In genomic region chr11:119954749-119955337, GRCm38 (mm10) we compare ENCODE assay signal across 10 mouse cellular contexts. TPM values are rescaled to one million over a fixed set of nuclear protein-coding genes. Genes with fewer than 3 reads are reported as not detected.
A peak's percentile ranks its signal among the peaks of the same experiment; 100 is the strongest.
DNase-seq lines count a peak whose midpoint lies in the region; ATAC-seq and TF ChIP-seq lines count a peak whose summit lies in the region.
"Had no signal": no experiment of that assay in that cellular context is flagged by ENCODE, and none has a peak within 500 bp of the region (broad histone marks: within the 10 kb centered on the region; RNA-seq: fewer than 3 reads in every experiment).

No protein-coding gene starts in this region.

- no peaks in the 10 kb centered on the region for H3K27me3 ChIP-seq in liver, postnatal 0 days (ENCODE audit: insufficient read depth, low read length)

- DNase-seq in cerebellum, postnatal 10 days, result peak; percentile 36 to 50
- no peak for DNase-seq in cerebellum, adult 8-10 months
- no peak for DNase-seq in left cerebral cortex, adult 2 months (ENCODE audit: extremely low spot score in 1 of 2, low spot score in 2 of 2)
- DNase-seq in left cerebral cortex, postnatal 36 days (ENCODE audit: low spot score in 2 of 2), result no peak
- no peak for DNase-seq in liver, postnatal 0 days
- peak; percentile 41 to 49 for DNase-seq in spleen, adult 18-20 months
- no peak for DNase-seq in thymus, postnatal 25 days
- no peak for DNase-seq in left cerebral cortex, adult 18-20 months (ENCODE audit: low spot score in 2 of 2)
- DNase-seq: right cerebral cortex, adult 18-20 months had no signal

- 40% methylated on average over 2 of the region's 2 CpGs for WGBS in liver, postnatal 0 days (ENCODE audit: insufficient replicate concordance)

- H3K27ac ChIP-seq in left cerebral cortex, adult 2 months, result peak overlapping the region; percentile 41; the same call in 1 of the 2 replicates
- H3K27ac ChIP-seq in liver, postnatal 0 days (ENCODE audit: low read depth), result peak overlapping the region; percentile 70

- no peak overlapping the region for H3K4me2 ChIP-seq in liver, postnatal 0 days (ENCODE audit: low read depth, low read length)

- H3K9me3 ChIP-seq in liver, postnatal 0 days (ENCODE audit: low read length), result no peaks in the 10 kb centered on the region

- TF ChIP-seq CTCF in left cerebral cortex, adult 2 months (IDR thresholded peaks at IDR 0.05), result no peak
- TF ChIP-seq CTCF in liver, postnatal 0 days (IDR thresholded peaks at IDR 0.05; ENCODE audit: low read depth), result no peak

- H3K4me1 ChIP-seq in liver, postnatal 0 days (ENCODE audit: insufficient read depth), result peaks cover 53% of the 10 kb centered on the region

- peak; percentile 20; the same call in 1 of the 2 replicates for ATAC-seq in liver, postnatal 0 days
- ATAC-seq: forebrain, embryonic 16.5 days had no signal

- intact Hi-C loops in left cerebral cortex, adult 2 months (cut with DNase I), result no loop called here
- intact Hi-C loops in left cerebral cortex, postnatal 36 days (cut with DNase I), result no loop called here

- peaks cover 9% of the 10 kb centered on the region; the same call in 1 of the 2 replicates for H3K36me3 ChIP-seq in liver, postnatal 0 days (replicated peaks; ENCODE audit: insufficient read depth, low read length)

- H3K4me3 ChIP-seq in left cerebral cortex, adult 2 months, result no peak overlapping the region
- no peak overlapping the region for H3K4me3 ChIP-seq in liver, postnatal 0 days (ENCODE audit: low read depth, low read length)

- no peak overlapping the region; the same call in 1 of the 2 replicates for H3K9ac ChIP-seq in liver, postnatal 0 days (replicated peaks)

- TF ChIP-seq EP300 in liver, postnatal 0 days (IDR thresholded peaks at IDR 0.05; ENCODE audit: low read depth), result no peak

RNA-seq across cellular contexts. Expression of gene Baiap2, which starts 12.3 kb away (rescaled TPM):
- 100 to 1,000 TPM; 249 to 287 TPM for total RNA-seq in left cerebral cortex, adult 2 months (2021)
- 100 to 1,000 TPM; 228 to 303 TPM for total RNA-seq in left cerebral cortex, postnatal 36 days (2021)
- polyA plus RNA-seq in liver, postnatal 0 days (2015; fragmentation: Nextera tagmentation; extraction: Ambion mirVana), result 20.8 and 21.3 TPM in 2 replicates
- total RNA-seq in left cerebral cortex, adult 18-20 months (2021), result 100 to 1,000 TPM; 220 to 272 TPM

RNA-seq across cellular contexts. Expression of gene Chmp6, which starts 41.6 kb away (rescaled TPM):
- 10 to 100 TPM; 37.2 to 43.6 TPM for total RNA-seq in left cerebral cortex, adult 2 months (2021)
- total RNA-seq in left cerebral cortex, postnatal 36 days (2021), result 10 to 100 TPM; 43.7 to 45.4 TPM
- 28.0 and 30.5 TPM in 2 replicates for polyA plus RNA-seq in liver, postnatal 0 days (2015; fragmentation: Nextera tagmentation; extraction: Ambion mirVana)
- 10 to 100 TPM; 37.1 to 41.8 TPM for total RNA-seq in left cerebral cortex, adult 18-20 months (2021)

Comparison
In these comparisons a context has a peak if more than half of its experiments do, and no peak if none do; other contexts are left out.
1. DNase-seq: peak in cerebellum, postnatal 10 days (2 of 2) and spleen, adult 18-20 months (2 of 2); none in cerebellum, adult 8-10 months (single experiment), left cerebral cortex, adult 2 months (0 of 2), left cerebral cortex, postnatal 36 days (0 of 2), liver, postnatal 0 days (single experiment), thymus, postnatal 25 days (single experiment) and left cerebral cortex, adult 18-20 months (0 of 2).